Mouse (Mus musculus): ENCODE results near the gene Cldn4.
"Not testable (repeated sequence)": the region's sequence is repeated elsewhere in the genome, so short reads cannot be mapped to it uniquely, and the experiment has no call there.

Gene Cldn4

DNA sequence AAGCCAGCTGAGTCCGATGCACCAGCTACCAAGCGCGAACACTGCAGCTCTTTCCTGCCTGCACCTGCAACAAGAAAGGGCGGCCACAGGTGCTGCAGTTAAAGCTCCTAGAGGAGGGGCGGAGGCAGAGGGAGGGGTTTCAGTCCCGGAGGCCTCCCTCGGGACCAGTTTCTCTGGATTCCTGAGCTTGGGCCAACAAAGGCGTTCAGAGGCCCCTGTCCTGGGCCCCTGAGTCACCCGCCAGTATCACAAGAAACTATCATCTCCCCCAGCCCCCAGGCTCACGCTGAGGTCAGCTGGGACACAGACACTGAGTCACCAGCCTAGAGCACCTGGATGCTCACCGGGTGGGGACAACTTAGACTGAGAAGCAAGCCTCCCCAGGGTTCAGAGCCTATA, at the start of gene Cldn4:
Gene Cldn4 (minus strand): TSS at position 78 of the 399 bp plus-strand sequence.
- no peak for DNase-seq (ENCODE audit: low spot score)

DNA sequence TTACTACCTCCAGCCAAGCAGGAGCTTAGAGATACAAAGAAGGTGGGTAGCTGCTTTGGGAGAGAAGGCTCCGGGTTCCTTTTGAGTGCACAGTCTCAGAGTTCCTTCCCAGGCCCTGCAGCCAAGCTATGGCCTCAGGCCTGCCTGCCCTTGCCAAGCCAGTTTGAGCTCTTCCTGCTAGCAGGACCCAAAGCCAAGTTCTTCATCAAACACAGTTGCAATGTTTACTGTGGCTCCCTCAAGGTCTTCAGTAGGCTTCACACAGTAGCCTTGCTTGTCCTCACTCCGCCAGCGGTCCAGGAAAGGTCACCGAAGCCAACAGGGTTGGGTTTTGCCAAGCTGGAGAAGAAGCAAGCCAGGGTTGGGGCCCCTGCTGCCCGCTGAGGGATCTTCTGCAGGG, 45.8 kb upstream of the Cldn4 start:
- no peak for DNase-seq (ENCODE audit: low spot score)

- no peak for DNase-seq (ENCODE audit: low spot score)
Measured at GRCm38 (mm10) chr5:134989741-134990140, 43.0 kb upstream of the Cldn4 start.

- DNase-seq (ENCODE audit: low spot score), result no peak
Measured at GRCm38 (mm10) chr5:134989166-134989565, 42.4 kb upstream of the Cldn4 start.

- DNase-seq (ENCODE audit: low spot score), result no peak
Measured at GRCm38 (mm10) chr5:134986298-134987268, 39.8 kb upstream of the Cldn4 start.

DNA sequence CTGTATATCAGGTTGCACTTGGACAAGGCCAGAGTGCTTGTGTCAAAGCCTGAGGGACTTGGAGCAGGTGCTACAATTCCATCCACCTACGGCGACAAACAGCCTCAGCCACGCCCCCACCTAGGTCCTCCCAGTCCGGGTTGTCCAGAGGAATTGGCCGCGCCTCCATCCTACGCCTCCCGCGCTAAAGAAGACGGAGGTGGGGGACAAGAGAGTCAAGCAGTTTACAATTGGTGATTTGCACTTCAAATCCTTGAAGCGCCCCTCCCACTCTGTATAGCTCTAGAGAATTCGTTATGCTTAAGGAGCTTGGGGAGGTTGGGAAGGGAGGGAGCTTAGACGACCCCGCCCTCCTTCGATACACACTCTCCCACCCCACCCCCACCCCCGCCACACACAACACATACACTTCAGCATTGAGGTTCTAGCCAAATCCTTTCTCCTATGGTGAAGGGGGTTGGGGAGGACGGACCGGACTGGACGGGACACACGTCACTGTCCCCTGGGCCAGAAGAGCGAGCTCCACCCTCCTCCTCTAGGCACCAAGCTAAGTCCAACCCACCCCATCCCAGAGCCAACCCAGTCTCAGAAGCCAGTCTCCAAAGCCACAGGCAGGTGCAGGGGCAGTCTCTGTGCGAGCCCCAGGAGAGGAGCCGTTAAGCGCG, 39.0 kb upstream of the Cldn4 start, which contains the start of gene Cldn3:
Gene Cldn3 (plus strand): TSS at position 582 of the 665 bp plus-strand sequence.
- DNase-seq (ENCODE audit: low spot score), result no peak

GRCm38 (mm10) chr5:134983771-134984170, 37.0 kb upstream of the Cldn4 start:
- DNase-seq (ENCODE audit: low spot score), result no peak

- DNase-seq (ENCODE audit: low spot score), result no peak
Measured at GRCm38 (mm10) chr5:134983111-134983510, 36.4 kb upstream of the Cldn4 start.

DNA sequence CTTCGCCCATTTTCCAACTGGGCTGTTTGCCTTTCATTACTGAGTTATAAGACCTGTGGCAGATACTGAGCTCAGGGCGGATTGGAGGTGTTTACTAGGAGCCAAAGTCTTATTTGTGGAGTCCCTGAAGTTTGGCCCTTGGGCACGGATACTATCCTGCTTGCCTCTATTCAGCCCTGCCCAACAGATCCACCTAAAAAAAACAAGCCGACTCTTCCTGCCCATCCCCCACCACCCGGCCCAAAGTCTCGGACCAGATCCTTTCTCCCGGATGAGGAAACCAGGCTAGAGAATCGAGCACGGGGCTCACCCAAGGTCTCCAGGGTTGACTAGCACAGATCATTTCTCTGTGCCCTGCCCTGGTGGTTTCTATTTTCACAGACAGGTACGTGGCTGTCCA, 34.4 kb upstream of the Cldn4 start:
- DNase-seq (ENCODE audit: low spot score), result no peak

DNA sequence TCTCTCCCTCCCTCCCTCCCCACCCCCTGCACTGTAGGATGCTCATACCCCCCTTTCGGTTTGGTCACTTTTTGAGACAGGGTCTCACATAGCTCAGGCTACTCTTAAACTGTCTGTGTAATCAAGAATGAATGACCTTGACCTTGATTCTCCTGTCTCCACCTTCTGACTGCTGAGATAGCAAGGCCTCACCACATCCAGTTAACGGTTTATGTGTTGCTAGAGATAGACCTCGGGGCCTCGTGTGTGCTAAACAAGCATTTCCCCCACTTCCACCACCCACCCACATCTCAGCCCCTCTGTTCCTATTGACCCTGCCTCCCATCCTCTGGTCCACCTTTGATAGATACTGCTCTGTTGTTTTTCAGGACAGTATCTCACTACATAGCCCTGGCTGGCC, 31.1 kb upstream of the Cldn4 start:
- DNase-seq (ENCODE audit: low spot score), result no peak

- DNase-seq (ENCODE audit: low spot score), result no peak
Measured at GRCm38 (mm10) chr5:134976577-134977250, 30.0 kb upstream of the Cldn4 start.

DNA sequence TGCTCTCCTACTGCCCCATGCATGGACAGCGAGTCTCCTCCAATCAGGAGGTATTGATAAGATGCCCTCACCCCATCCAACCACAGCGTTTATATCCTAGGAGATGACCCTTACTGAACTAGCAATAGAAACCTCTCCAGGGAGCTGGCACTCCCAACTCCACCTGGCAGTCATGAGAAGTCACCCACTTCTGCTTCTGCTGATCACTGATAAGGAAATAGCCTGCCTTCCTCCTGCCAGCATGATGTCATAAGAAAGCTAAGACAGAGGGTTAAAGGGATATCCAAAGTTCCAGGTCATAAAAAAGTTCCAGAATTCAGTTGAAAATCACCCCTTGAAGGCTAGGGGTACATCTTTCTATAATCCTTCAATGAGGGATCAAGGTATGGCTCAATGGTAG, 29.4 kb upstream of the Cldn4 start:
- DNase-seq (ENCODE audit: low spot score), result no peak

- no peak for DNase-seq (ENCODE audit: low spot score)
Measured at GRCm38 (mm10) chr5:134974921-134975320, 28.2 kb upstream of the Cldn4 start.

DNA sequence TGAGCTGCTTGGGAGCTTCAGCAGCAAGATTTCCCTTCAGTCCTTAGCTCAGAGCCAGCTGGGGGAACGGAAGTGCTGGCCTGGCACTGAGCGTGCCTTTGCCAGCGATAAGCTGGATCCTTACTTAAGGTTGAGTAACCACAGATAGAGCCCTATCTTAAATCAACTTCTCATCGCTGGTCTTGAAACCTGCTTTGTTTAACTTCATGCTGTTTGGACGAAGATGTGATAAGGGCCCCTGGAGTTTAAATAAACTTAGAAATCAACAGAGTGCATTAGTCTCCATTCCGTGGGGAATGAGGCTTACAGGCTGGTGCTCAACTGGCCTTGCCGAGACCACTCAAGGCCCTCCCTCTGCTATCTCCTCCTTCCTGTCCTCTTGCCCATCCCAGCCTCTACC, 27.6 kb upstream of the Cldn4 start:
- no peak for DNase-seq (ENCODE audit: low spot score)

GRCm38 (mm10) chr5:134973526-134973925, 26.8 kb upstream of the Cldn4 start:
- no peak for DNase-seq (ENCODE audit: low spot score)

GRCm38 (mm10) chr5:134973081-134973480, 26.3 kb upstream of the Cldn4 start:
- DNase-seq (ENCODE audit: low spot score), result no peak

- DNase-seq (ENCODE audit: low spot score), result no peak
Measured at GRCm38 (mm10) chr5:134970671-134971070, 23.9 kb upstream of the Cldn4 start.

DNA sequence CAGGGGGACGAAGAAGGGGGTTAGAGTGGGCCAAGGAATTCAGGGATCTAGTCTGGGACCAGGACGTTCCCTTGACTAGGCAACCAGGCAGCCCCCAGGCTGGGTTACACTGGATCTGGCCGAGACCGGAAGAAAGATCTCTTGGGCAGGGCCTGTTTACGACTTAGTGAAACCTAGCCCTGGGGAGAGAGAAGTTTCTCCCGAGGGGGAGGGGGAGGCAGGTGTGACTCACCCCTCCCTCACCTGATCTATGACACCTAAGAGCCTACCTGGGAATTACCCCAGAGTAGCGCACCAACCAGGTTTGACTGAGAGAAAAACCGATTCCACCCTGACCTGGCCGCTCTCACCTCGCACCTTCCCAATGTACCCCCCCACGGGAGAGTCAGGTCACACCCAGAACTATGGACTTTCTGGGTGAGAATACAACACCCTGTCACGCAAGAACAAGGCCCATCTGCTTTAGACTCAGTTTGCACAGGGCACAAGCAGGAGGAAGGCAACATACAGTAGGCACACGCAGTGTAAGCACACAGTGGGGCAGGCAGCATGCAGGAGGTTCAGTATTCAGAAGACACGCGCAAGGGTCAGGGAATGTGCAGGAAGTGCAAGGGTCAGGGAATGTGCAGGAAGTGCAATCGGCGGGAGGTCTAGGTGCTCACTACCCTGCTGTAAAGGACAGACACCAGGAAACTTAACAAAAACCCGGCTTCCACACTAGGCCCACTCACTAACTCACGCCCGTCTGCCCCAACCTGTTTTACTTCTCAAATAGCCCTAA, 20.6 kb upstream of the Cldn4 start:
- no peak for DNase-seq (ENCODE audit: low spot score)

GRCm38 (mm10) chr5:134965852-134966821, 19.4 kb upstream of the Cldn4 start:
- peak; percentile 68 for DNase-seq (ENCODE audit: low spot score)

- peak; percentile 66 for DNase-seq (ENCODE audit: low spot score)
Measured at GRCm38 (mm10) chr5:134965473-134965851, 18.7 kb upstream of the Cldn4 start.

- not testable (repeated sequence) for DNase-seq (ENCODE audit: low spot score)
Measured at GRCm38 (mm10) chr5:134964655-134965054, 17.9 kb upstream of the Cldn4 start.
